Mouse (Mus musculus) forebrain, embryonic 13.5 days (tissue): Measurements from ENCODE around the gene 4931429L15Rik. TPM values are rescaled to one million over a fixed set of nuclear protein-coding genes. Genes with fewer than 3 reads are reported as not detected.

Experiments
- ATAC-seq: fragments of 200-750 bp; cut with Nextera tagmentation; 2 replicates; pipeline ENCODE4 v1.8.0; 2017
- H3K27ac ChIP-seq: fragments of 300-500 bp; sonication (generic); 2 replicates; pipeline ENCODE4 v1.5.1; 2015; ENCODE audit warnings: inconsistent platforms, mild to moderate bottlenecking, moderate library complexity
- H3K27me3 ChIP-seq: fragments of 300-500 bp; sonication (generic); 2 replicates; pipeline ENCODE4 v1.6.1; 2015; ENCODE audit warnings: mild to moderate bottlenecking, inconsistent platforms
- H3K36me3 ChIP-seq: fragments of 300-500 bp; sonication (generic); 2 replicates; pipeline ENCODE4 v1.6.1; 2015; ENCODE audit warnings: mild to moderate bottlenecking, inconsistent platforms; ENCODE audit not compliant: poor library complexity, severe bottlenecking
- H3K4me1 ChIP-seq: fragments of 300-500 bp; sonication (generic); 2 replicates; pipeline ENCODE4 v1.6.1; 2015; ENCODE audit warnings: inconsistent platforms
- H3K4me2 ChIP-seq: fragments of 300-500 bp; sonication (generic); 2 replicates; pipeline ENCODE4 v1.6.1; 2015; ENCODE audit warnings: inconsistent platforms, mild to moderate bottlenecking, moderate library complexity
- H3K4me3 ChIP-seq: fragments of 300-500 bp; sonication (generic); 2 replicates; pipeline ENCODE4 v1.5.1; 2015; ENCODE audit warnings: mild to moderate bottlenecking, inconsistent platforms
- H3K9ac ChIP-seq: fragments of 300-500 bp; sonication (generic); 2 replicates; pipeline ENCODE4 v1.6.1; 2015; ENCODE audit warnings: mild to moderate bottlenecking, inconsistent platforms
- H3K9me3 ChIP-seq: fragments of 300-500 bp; sonication (generic); replicated peaks from 2 replicates; pipeline ENCODE4 v1.6.1; 2016; ENCODE audit warnings: inconsistent platforms
- WGBS: fragments of 180-500 bp; shearing (Covaris S2); methylation state at CpG from one replicate; pipeline ENCODE4 v1.1.7; 2015; 5-methylcytosine and 5-hydroxymethylcytosine counted together
- polyA plus RNA-seq: library from polyadenylated mRNA; unstranded; fragments of >200 nt; fragmentation: Nextera tagmentation; extraction: Ambion mirVana; gene quantifications from 2 replicates; pipeline ENCODE4 v1.2.1, GENCODE M21; 2015

4931429L15Rik gene
- polyA plus RNA-seq, 1 experiment from 2014 or later: not detected

- ATAC-seq: no peak
- H3K27me3 ChIP-seq: no peaks in the 10 kb centered on the region
Measured at GRCm38 (mm10) chr9:46320461-46320860, 675 bp upstream of the 4931429L15Rik start.

GRCm38 (mm10) chr9:46317957-46318356, 1.8 kb downstream of the 4931429L15Rik start:
- Histone ChIP-seq H3K36me3 (no peaks in the 10 kb centered on the region), H3K9me3 (peaks cover 9% of the 10 kb centered on the region), H3K27me3 (no peaks in the 10 kb centered on the region), H3K4me1 (peaks cover 36% of the 10 kb centered on the region), H3K4me3 (no peak overlapping the region), H3K4me2 (no peak overlapping the region), H3K9ac (no peak overlapping the region), H3K27ac (no peak overlapping the region)
- 93% methylated on average over 3 of the region's 3 CpGs for WGBS
- ATAC-seq: no peak

More at GRCm38 (mm10) chr9:46320461-46320860, 675 bp upstream of the 4931429L15Rik start:
- WGBS: 89% methylated on average over 2 of the region's 2 CpGs
- Histone ChIP-seq H3K36me3 (no peaks in the 10 kb centered on the region), H3K9ac (no peak overlapping the region), H3K27ac (no peak overlapping the region), H3K9me3 (peaks cover 9% of the 10 kb centered on the region), H3K4me2 (no peak overlapping the region), H3K4me1 (peaks cover 27% of the 10 kb centered on the region), H3K4me3 (no peak overlapping the region)

- H3K4me2 ChIP-seq: peak overlapping the region; percentile 17
- no peaks in the 10 kb centered on the region for H3K36me3 ChIP-seq
- H3K9ac ChIP-seq: no peak overlapping the region
- peak; percentile 68 for ATAC-seq
- peak overlapping the region; percentile 6; the same call in 1 of the 2 replicates for H3K27ac ChIP-seq
- H3K4me1 ChIP-seq: peaks cover 28% of the 10 kb centered on the region
- H3K27me3 ChIP-seq: no peaks in the 10 kb centered on the region
- H3K4me3 ChIP-seq: no peak overlapping the region
- WGBS: 16% methylated on average over 8 of the region's 8 CpGs
- H3K9me3 ChIP-seq: peaks cover 9% of the 10 kb centered on the region
Measured at GRCm38 (mm10) chr9:46316909-46317308, 2.9 kb downstream of the 4931429L15Rik start.

GRCm38 (mm10) chr9:46316388-46316787, 3.4 kb downstream of the 4931429L15Rik start:
- peak; percentile 66 for ATAC-seq
- WGBS: 0% methylated on average over 5 of the region's 5 CpGs
- Histone ChIP-seq H3K27ac (peak overlapping the region; percentile 41; the same call in 1 of the 2 replicates), H3K4me3 (no peak overlapping the region), H3K36me3 (no peaks in the 10 kb centered on the region), H3K27me3 (no peaks in the 10 kb centered on the region), H3K9me3 (peaks cover 9% of the 10 kb centered on the region), H3K9ac (no peak overlapping the region), H3K4me1 (peaks cover 28% of the 10 kb centered on the region), H3K4me2 (peak overlapping the region; percentile 17)

- WGBS: 14% methylated on average over 11 of the region's 11 CpGs
- Histone ChIP-seq H3K27me3 (no peaks in the 10 kb centered on the region), H3K36me3 (no peaks in the 10 kb centered on the region), H3K9me3 (peaks cover 9% of the 10 kb centered on the region), H3K4me1 (peaks cover 28% of the 10 kb centered on the region), H3K9ac (no peak overlapping the region), H3K4me2 (peak overlapping the region; percentile 17), H3K27ac (peak overlapping the region; percentile 41; the same call in 1 of the 2 replicates), H3K4me3 (no peak overlapping the region)
- ATAC-seq: peak; percentile 62
Measured at GRCm38 (mm10) chr9:46315807-46316365, 3.9 kb downstream of the 4931429L15Rik start.

GRCm38 (mm10) chr9:46314921-46315320, 4.9 kb downstream of the 4931429L15Rik start:
- ATAC-seq: peak; percentile 41
- H3K36me3 ChIP-seq: no peaks in the 10 kb centered on the region
- peaks cover 28% of the 10 kb centered on the region for H3K4me1 ChIP-seq
- no peak overlapping the region for H3K4me2 ChIP-seq
- no peaks in the 10 kb centered on the region for H3K27me3 ChIP-seq
- H3K9ac ChIP-seq: no peak overlapping the region
- no peak overlapping the region for H3K4me3 ChIP-seq
- no peak overlapping the region for H3K27ac ChIP-seq
- 56% methylated on average over 2 of the region's 2 CpGs for WGBS
- peaks cover 7% of the 10 kb centered on the region for H3K9me3 ChIP-seq

GRCm38 (mm10) chr9:46314507-46314906, 5.3 kb downstream of the 4931429L15Rik start:
- Histone ChIP-seq H3K27me3 (no peaks in the 10 kb centered on the region), H3K4me2 (no peak overlapping the region), H3K9ac (no peak overlapping the region), H3K4me1 (peaks cover 28% of the 10 kb centered on the region), H3K27ac (no peak overlapping the region), H3K9me3 (peaks cover 3% of the 10 kb centered on the region), H3K36me3 (no peaks in the 10 kb centered on the region), H3K4me3 (no peak overlapping the region)
- ATAC-seq: peak; percentile 46; the same call in 1 of the 2 replicates
- 2% methylated on average over 3 of the region's 4 CpGs for WGBS

- 6% methylated on average over 7 of the region's 7 CpGs for WGBS
- H3K9ac ChIP-seq: no peak overlapping the region
- no peak overlapping the region for H3K4me2 ChIP-seq
- no peak for ATAC-seq
- peaks cover 10% of the 10 kb centered on the region for H3K27me3 ChIP-seq
- H3K27ac ChIP-seq: no peak overlapping the region
- no peaks in the 10 kb centered on the region for H3K9me3 ChIP-seq
- no peaks in the 10 kb centered on the region for H3K36me3 ChIP-seq
- 0 out of 2 replicates have a peak, but pooled peaks cover under 1% of the 10 kb centered on the region for H3K4me1 ChIP-seq
- no peak overlapping the region for H3K4me3 ChIP-seq
Measured at GRCm38 (mm10) chr9:46309121-46309520, 10.7 kb downstream of the 4931429L15Rik start.

GRCm38 (mm10) chr9:46302142-46302541, 17.6 kb downstream of the 4931429L15Rik start:
- no peak overlapping the region for H3K9ac ChIP-seq
- ATAC-seq: no peak
- H3K4me3 ChIP-seq: no peak overlapping the region
- no peaks in the 10 kb centered on the region for H3K4me1 ChIP-seq
- H3K27me3 ChIP-seq: no peaks in the 10 kb centered on the region
- H3K36me3 ChIP-seq: peaks cover 27% of the 10 kb centered on the region
- H3K9me3 ChIP-seq: no peaks in the 10 kb centered on the region
- H3K4me2 ChIP-seq: no peak overlapping the region
- 18% methylated on average over 2 of the region's 2 CpGs for WGBS
- no peak overlapping the region for H3K27ac ChIP-seq

GRCm38 (mm10) chr9:46298381-46298780, 21.4 kb downstream of the 4931429L15Rik start:
- Histone ChIP-seq H3K9ac (no peak overlapping the region), H3K4me2 (no peak overlapping the region), H3K36me3 (peaks cover 55% of the 10 kb centered on the region), H3K4me1 (no peaks in the 10 kb centered on the region), H3K27ac (no peak overlapping the region), H3K27me3 (no peaks in the 10 kb centered on the region), H3K9me3 (no peaks in the 10 kb centered on the region), H3K4me3 (no peak overlapping the region)
- ATAC-seq: no peak
- whole genome bisulfite sequencing: 91% methylated on average over 4 of the region's 4 CpGs

GRCm38 (mm10) chr9:46282631-46283436, 37.0 kb downstream of the 4931429L15Rik start, which contains the start of gene Bud13:
Gene Bud13 (plus strand): TSS chr9:46283008.
- peaks cover 61% of the 10 kb centered on the region for H3K36me3 ChIP-seq
- under 1% methylated on average over 49 of the region's 55 CpGs for WGBS
- peak within 1 kb of the TSS; percentile 72 for H3K4me2 ChIP-seq
- peak; percentile 92 for ATAC-seq
- H3K27me3 ChIP-seq: no peaks in the 10 kb centered on the region
- H3K9ac ChIP-seq: peak within 1 kb of the TSS; percentile 89
- H3K4me1 ChIP-seq: peaks cover 18% of the 10 kb centered on the region
- peak within 1 kb of the TSS; percentile 66 for H3K27ac ChIP-seq
- H3K4me3 ChIP-seq: peak within 1 kb of the TSS; percentile 93
- H3K9me3 ChIP-seq: no peaks in the 10 kb centered on the region

GRCm38 (mm10) chr9:46274494-46274893, 45.3 kb downstream of the 4931429L15Rik start:
- WGBS: 94% methylated on average over 9 of the region's 9 CpGs
- H3K36me3 ChIP-seq: peaks cover 42% of the 10 kb centered on the region
- peak overlapping the region; percentile 91 for H3K4me2 ChIP-seq
- peaks cover 13% of the 10 kb centered on the region for H3K4me1 ChIP-seq
- no peak overlapping the region for H3K4me3 ChIP-seq
- ATAC-seq: no peak
- no peak overlapping the region for H3K27ac ChIP-seq
- no peak overlapping the region for H3K9ac ChIP-seq
- peaks cover 16% of the 10 kb centered on the region for H3K27me3 ChIP-seq
- H3K9me3 ChIP-seq: no peaks in the 10 kb centered on the region
